Mouse (Mus musculus) heart, embryonic 14.5 days (tissue): ENCODE data around the gene Actn1. TPM values are rescaled to one million over a fixed set of nuclear protein-coding genes. Genes with fewer than 3 reads are reported as not detected.

Source experiments
- ATAC-seq: fragments of 200-750 bp; cut with Nextera tagmentation; 2 replicates; pipeline ENCODE4 v1.8.0; 2017; ENCODE audit warnings: low read depth, moderate TSS enrichment; ENCODE audit not compliant: insufficient number of reproducible peaks, insufficient read depth, low FRiP score
- H3K27ac ChIP-seq, 2 experiments: fragments of 200-500 bp in 1 of 2; fragments of 300-500 bp in 1 of 2; sonication (generic) in 1 of 2; replicated peaks in 1 of 2; 2 replicates each; pipeline ENCODE4 v1.5.1; 2012 to 2014; ENCODE audit warnings: low read depth in 2 of 2, low read length in 2 of 2, control low read depth in 1 of 2, mild to moderate bottlenecking in 1 of 2, mixed read lengths in 1 of 2; ENCODE audit not compliant: control insufficient read depth in 1 of 2, insufficient read depth in 1 of 2
- H3K27me3 ChIP-seq: fragments of 300-500 bp; sonication (generic); 2 replicates; pipeline ENCODE4 v1.6.1; 2014; ENCODE audit warnings: mild to moderate bottlenecking, low read length, control low read depth; ENCODE audit not compliant: control insufficient read depth, insufficient read depth
- H3K36me3 ChIP-seq: fragments of 300-500 bp; sonication (generic); 2 replicates; pipeline ENCODE4 v1.6.1; 2014; ENCODE audit warnings: mild to moderate bottlenecking, control low read depth, low read length, mixed read lengths; ENCODE audit not compliant: control insufficient read depth, insufficient read depth
- H3K4me1 ChIP-seq, 2 experiments: fragments of 200-500 bp in 1 of 2; fragments of 300-500 bp in 1 of 2; sonication (generic) in 1 of 2; 2 replicates each; pipeline ENCODE4 v1.6.1; 2012 to 2014; ENCODE audit warnings: low read length in 2 of 2, control low read depth in 1 of 2, mixed read lengths in 1 of 2; ENCODE audit not compliant: control insufficient read depth in 2 of 2, insufficient read depth in 2 of 2
- H3K4me2 ChIP-seq: fragments of 300-500 bp; sonication (generic); 2 replicates; pipeline ENCODE4 v1.6.1; 2014; ENCODE audit warnings: mild to moderate bottlenecking, low read length
- H3K4me3 ChIP-seq, 2 experiments: fragments of 200-500 bp in 1 of 2; fragments of 300-500 bp in 1 of 2; sonication (generic) in 1 of 2; 2 replicates each; pipeline ENCODE4 v1.5.1; 2012 to 2014; ENCODE audit warnings: low read length in 2 of 2, mild to moderate bottlenecking in 2 of 2, control low read depth in 1 of 2, low read depth in 1 of 2, moderate library complexity in 1 of 2; ENCODE audit not compliant: control insufficient read depth in 1 of 2, insufficient read depth in 1 of 2
- H3K9ac ChIP-seq: fragments of 300-500 bp; sonication (generic); 2 replicates; pipeline ENCODE4 v1.6.1; 2014; ENCODE audit warnings: mild to moderate bottlenecking, low read length
- H3K9me3 ChIP-seq: fragments of 300-500 bp; sonication (generic); 2 replicates; pipeline ENCODE4 v1.6.1; 2016; ENCODE audit warnings: low read length, control low read depth; ENCODE audit not compliant: control insufficient read depth
- WGBS: fragments of 180-500 bp; shearing (Covaris S2); extraction: QIAGEN DNeasy Blood & Tissue Kit; methylation state at CpG from one replicate; pipeline ENCODE4 v1.1.7; 2014; 5-methylcytosine and 5-hydroxymethylcytosine counted together
- polyA plus RNA-seq: library from polyadenylated mRNA; unstranded; fragments of >200 nt; fragmentation: Nextera tagmentation; extraction: Ambion mirVana; gene quantifications from 2 replicates; pipeline ENCODE4 v1.2.1, GENCODE M21; 2014

The Actn1 gene
- polyA plus RNA-seq, 1 experiment from 2014 or later: 42.7 TPM

GRCm38 (mm10) chr12:80232076-80232839, 27.9 kb downstream of the Actn1 start:
- ATAC-seq: no peak
- Histone ChIP-seq H3K36me3 (peaks cover 12% of the 10 kb centered on the region; the same call in 1 of the 2 replicates), H3K27me3 (no peaks in the 10 kb centered on the region), H3K4me3 (no peak overlapping the region), H3K9ac (no peak overlapping the region), H3K9me3 (no peaks in the 10 kb centered on the region), H3K4me2 (no peak overlapping the region), H3K27ac (peak overlapping the region; percentile 80 to 95; a peak in 3 of 4 replicates), H3K4me1 (peaks cover 47 to 54% of the 10 kb centered on the region in 2 experiments)
- WGBS: 71% methylated on average over 9 of the region's 9 CpGs

- Histone ChIP-seq H3K4me1 (peaks cover 53 to 64% of the 10 kb centered on the region in 2 experiments), H3K4me3 (no peak overlapping the region), H3K9ac (peak overlapping the region; percentile 32; the same call in 1 of the 2 replicates), H3K9me3 (no peaks in the 10 kb centered on the region), H3K27me3 (no peaks in the 10 kb centered on the region), H3K4me2 (peak overlapping the region; percentile 45; the same call in 1 of the 2 replicates), H3K36me3 (peaks cover 12% of the 10 kb centered on the region; the same call in 1 of the 2 replicates), H3K27ac (peak overlapping the region; percentile 80 to 95)
- 14% methylated on average over 5 of the region's 5 CpGs for WGBS
- ATAC-seq: no peak
These were observed 28.9 kb downstream of the Actn1 start for GRCm38 (mm10) chr12:80231317-80231716.

- ATAC-seq: no peak
- Histone ChIP-seq H3K4me1 (peaks cover 58 to 68% of the 10 kb centered on the region in 2 experiments), H3K27ac (peak overlapping the region; percentile 80 to 95), H3K4me2 (peak overlapping the region; percentile 45), H3K9me3 (no peaks in the 10 kb centered on the region), H3K9ac (peak overlapping the region; percentile 32; the same call in 1 of the 2 replicates), H3K27me3 (no peaks in the 10 kb centered on the region), H3K4me3 (no peak overlapping the region), H3K36me3 (peaks cover 12% of the 10 kb centered on the region; the same call in 1 of the 2 replicates)
- 50% methylated on average over 5 of the region's 5 CpGs for WGBS
These were observed 29.3 kb downstream of the Actn1 start for GRCm38 (mm10) chr12:80230854-80231253.

GRCm38 (mm10) chr12:80230111-80230700, 30.0 kb downstream of the Actn1 start:
- H3K4me2 ChIP-seq: peak overlapping the region; percentile 45
- peaks cover 64 to 75% of the 10 kb centered on the region in 2 experiments for H3K4me1 ChIP-seq
- peak; percentile 79 for ATAC-seq
- H3K9ac ChIP-seq: peak overlapping the region; percentile 32
- no peaks in the 10 kb centered on the region for H3K27me3 ChIP-seq
- H3K4me3 ChIP-seq: no peak overlapping the region
- peaks cover 10% of the 10 kb centered on the region; the same call in 1 of the 2 replicates for H3K36me3 ChIP-seq
- no peaks in the 10 kb centered on the region for H3K9me3 ChIP-seq
- WGBS: 1% methylated on average over 10 of the region's 10 CpGs
- H3K27ac ChIP-seq: peak overlapping the region; percentile 95

- Histone ChIP-seq H3K4me1 (peaks cover 72 to 85% of the 10 kb centered on the region in 2 experiments), H3K27me3 (no peaks in the 10 kb centered on the region), H3K27ac (peak overlapping the region; percentile 95), H3K36me3 (peaks cover 7% of the 10 kb centered on the region; the same call in 1 of the 2 replicates), H3K4me2 (peak overlapping the region; percentile 45), H3K9ac (peak overlapping the region; percentile 32), H3K4me3 (no peak overlapping the region), H3K9me3 (no peaks in the 10 kb centered on the region)
- WGBS: 27% methylated on average over 5 of the region's 5 CpGs
- no peak for ATAC-seq
These were observed 31.0 kb downstream of the Actn1 start for GRCm38 (mm10) chr12:80229010-80229800.

GRCm38 (mm10) chr12:80228356-80228755, 31.8 kb downstream of the Actn1 start:
- Histone ChIP-seq H3K4me3 (no peak overlapping the region), H3K27me3 (no peaks in the 10 kb centered on the region), H3K9me3 (no peaks in the 10 kb centered on the region), H3K36me3 (peaks cover 7% of the 10 kb centered on the region; the same call in 1 of the 2 replicates), H3K4me2 (0 out of 2 replicates have a peak overlapping the region, but pooled peaks have one; percentile 21), H3K27ac (peak overlapping the region; percentile 62 to 95), H3K4me1 (peaks cover 81 to 93% of the 10 kb centered on the region in 2 experiments), H3K9ac (0 out of 2 replicates have a peak overlapping the region, but pooled peaks have one; percentile 0)
- WGBS: 71% methylated on average over 5 of the region's 5 CpGs
- no peak for ATAC-seq

- Histone ChIP-seq H3K9ac (0 out of 2 replicates have a peak overlapping the region, but pooled peaks have one; percentile 0), H3K36me3 (peaks cover 4% of the 10 kb centered on the region; the same call in 1 of the 2 replicates), H3K4me3 (no peak overlapping the region), H3K27ac (peak overlapping the region; percentile 62 to 95), H3K4me1 (peaks cover 84 to 98% of the 10 kb centered on the region in 2 experiments), H3K9me3 (no peaks in the 10 kb centered on the region), H3K27me3 (no peaks in the 10 kb centered on the region), H3K4me2 (no peak overlapping the region)
- no peak for ATAC-seq
- WGBS: 14% methylated on average over 3 of the region's 3 CpGs
These were observed 32.3 kb downstream of the Actn1 start for GRCm38 (mm10) chr12:80227835-80228234.
